Mouse (Mus musculus) C2C12 (cell line): Measurements from ENCODE around the gene Ncbp3. TPM values are rescaled to one million over a fixed set of nuclear protein-coding genes. Genes with fewer than 3 reads are reported as not detected.
A peak's percentile ranks its signal among the peaks of the same experiment; 100 is the strongest.

ENCODE experiments used
- H3K27me3 ChIP-seq: one replicate; pipeline ENCODE4 v1.6.1; 2011; ENCODE audit not compliant: control insufficient read depth, insufficient read depth, insufficient read length
- H3K36me3 ChIP-seq: one replicate; pipeline ENCODE4 v1.6.1; 2011; ENCODE audit not compliant: control insufficient read depth, insufficient read depth
- H3K4me3 ChIP-seq: one replicate; pipeline ENCODE4 v1.5.1; 2011; ENCODE audit warnings: mild to moderate bottlenecking, control low read depth; ENCODE audit not compliant: poor library complexity, insufficient read depth, severe bottlenecking
- H3K79me2 ChIP-seq: one replicate; pipeline ENCODE4 v1.6.1; 2011; ENCODE audit not compliant: control insufficient read depth, insufficient read depth
- H3K79me3 ChIP-seq: one replicate; pipeline ENCODE4 v1.6.1; 2011; ENCODE audit warnings: low read depth, control low read depth
- H3ac ChIP-seq: one replicate; pipeline ENCODE3; 2011; ENCODE audit warnings: low read depth; ENCODE audit not compliant: control insufficient read depth, insufficient read length
- CEBPB ChIP-seq: IDR thresholded peaks from one replicate; pipeline ENCODE4 v1.6.1; 2011; ENCODE audit warnings: low read depth, mild to moderate bottlenecking, control low read depth, moderate library complexity
- CTCF ChIP-seq: IDR thresholded peaks from one replicate; pipeline ENCODE4 v1.5.1; 2011; ENCODE audit not compliant: control insufficient read depth, insufficient read depth, insufficient read length
- FOSL1 ChIP-seq: IDR thresholded peaks from one replicate; pipeline ENCODE4 v1.8.0; 2011; ENCODE audit warnings: mild to moderate bottlenecking, low read length; ENCODE audit not compliant: poor library complexity, insufficient read depth, severe bottlenecking
- MAX ChIP-seq: IDR thresholded peaks from one replicate; pipeline ENCODE4 v1.6.1; 2011; ENCODE audit warnings: mild to moderate bottlenecking, control low read depth
- MYOD1 ChIP-seq: IDR thresholded peaks from one replicate; pipeline ENCODE4 v1.6.1; 2011; ENCODE audit warnings: low read depth; ENCODE audit not compliant: control insufficient read depth, insufficient read length
- MYOG ChIP-seq: IDR thresholded peaks from one replicate; pipeline ENCODE4 v1.6.1; 2011; ENCODE audit not compliant: control insufficient read depth, insufficient read length; ENCODE audit errors: extremely low read depth
- USF1 ChIP-seq: IDR thresholded peaks from one replicate; pipeline ENCODE4 v1.6.1; 2011; ENCODE audit warnings: low read depth, mild to moderate bottlenecking, control low read depth, moderate library complexity
- polyA plus RNA-seq: library from polyadenylated mRNA; unstranded; fragments of >200 nt; fragmentation: generic; extraction: Trizol; gene quantifications from one replicate; pipeline ENCODE4 v1.2.1, GENCODE M21; 2012; ENCODE audit warnings: missing spikeins

The Ncbp3 gene
- polyA plus RNA-seq, 1 experiment = 3.6 TPM

DNA sequence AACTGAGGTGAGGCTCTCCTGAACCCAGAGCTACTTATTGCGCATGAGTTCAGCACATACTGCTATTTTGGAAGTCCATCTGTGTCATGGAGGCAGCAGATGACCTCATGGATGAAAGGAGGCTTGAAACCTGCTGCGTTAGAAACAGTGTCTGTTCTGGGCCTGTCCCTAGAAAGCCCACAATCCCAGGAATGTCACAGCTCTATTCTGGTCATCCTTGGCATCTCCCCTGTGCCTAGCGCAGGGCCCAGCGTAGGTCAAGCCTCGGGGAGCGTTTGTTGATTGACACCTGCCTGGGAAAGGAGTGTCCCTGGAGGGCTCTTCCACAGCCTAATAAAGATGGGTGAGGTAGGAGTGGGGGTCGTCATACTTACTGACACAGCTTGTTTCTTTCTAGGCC is 11.5 kb upstream of the Ncbp3 start:
- H3K79me2 ChIP-seq = no peaks in the 10 kb centered on the region
- peaks cover 24% of the 10 kb centered on the region for H3K36me3 ChIP-seq
- H3K79me3 ChIP-seq = no peaks in the 10 kb centered on the region
- no peak overlapping the region for H3ac ChIP-seq
- no peaks in the 10 kb centered on the region for H3K27me3 ChIP-seq
- no peak for TF ChIP-seq USF1
- TF ChIP-seq MAX = no peak
- TF ChIP-seq MYOG = no peak
- no peak for TF ChIP-seq CEBPB
- no peak for TF ChIP-seq CTCF
- no peak for TF ChIP-seq FOSL1
- no peak for TF ChIP-seq MYOD1
- H3K4me3 ChIP-seq = no peak overlapping the region

DNA sequence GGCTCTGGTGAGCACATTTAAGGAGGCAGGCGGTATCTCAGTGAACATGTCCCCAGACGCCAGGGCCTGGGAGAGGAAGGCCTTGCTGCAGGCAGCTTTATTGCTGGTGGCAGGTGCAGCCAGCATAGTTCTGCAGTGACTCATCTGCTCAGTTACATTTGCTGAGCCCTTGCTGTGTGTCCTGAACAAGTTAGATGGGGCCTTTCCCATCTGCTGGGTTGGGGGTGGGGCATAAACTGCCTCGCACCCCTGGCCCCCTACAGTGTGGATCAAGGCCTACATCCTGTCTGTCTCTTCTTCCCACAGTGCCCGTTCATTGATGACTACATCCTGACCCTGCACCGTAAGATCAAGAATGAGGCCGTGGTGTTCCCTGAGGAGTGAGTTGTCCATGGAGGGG is 10.7 kb upstream of the Ncbp3 start:
- TF ChIP-seq MAX (peak; percentile 54), MYOD1 (peak; percentile 100), FOSL1 (peak; percentile 76), CEBPB (no peak)
- peaks cover 21% of the 10 kb centered on the region for H3K36me3 ChIP-seq
- no peaks in the 10 kb centered on the region for H3K27me3 ChIP-seq
- H3K4me3 ChIP-seq = no peak overlapping the region
- H3K79me2 ChIP-seq = no peaks in the 10 kb centered on the region
- no peak overlapping the region for H3ac ChIP-seq
- H3K79me3 ChIP-seq = no peaks in the 10 kb centered on the region

DNA sequence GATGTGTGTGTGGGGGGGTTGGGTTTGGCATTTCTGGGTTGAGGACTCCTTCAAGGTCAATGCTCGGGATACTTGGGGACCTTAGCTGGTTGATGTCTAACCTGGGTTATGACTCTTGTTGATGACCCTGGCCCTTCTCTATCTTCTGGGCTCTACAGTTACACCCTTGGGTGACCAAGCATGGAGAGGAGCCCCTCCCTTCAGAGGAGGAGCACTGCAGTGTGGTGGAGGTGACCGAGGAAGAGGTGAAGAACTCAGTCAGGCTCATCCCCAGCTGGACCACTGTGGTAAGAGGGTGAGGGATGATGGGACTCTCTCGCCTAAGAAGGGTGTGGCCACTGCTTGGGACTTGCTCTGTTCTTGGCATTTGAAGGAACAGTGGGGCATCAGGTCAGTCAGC is 9.9 kb upstream of the Ncbp3 start:
- H3K79me3 ChIP-seq = no peaks in the 10 kb centered on the region
- TF ChIP-seq MYOD1 (no peak), FOSL1 (no peak), USF1 (no peak), MYOG (no peak), CEBPB (no peak), MAX (no peak), CTCF (no peak)
- H3K36me3 ChIP-seq = peaks cover 21% of the 10 kb centered on the region
- H3K4me3 ChIP-seq = no peak overlapping the region
- no peaks in the 10 kb centered on the region for H3K79me2 ChIP-seq
- no peak overlapping the region for H3ac ChIP-seq
- no peaks in the 10 kb centered on the region for H3K27me3 ChIP-seq

DNA sequence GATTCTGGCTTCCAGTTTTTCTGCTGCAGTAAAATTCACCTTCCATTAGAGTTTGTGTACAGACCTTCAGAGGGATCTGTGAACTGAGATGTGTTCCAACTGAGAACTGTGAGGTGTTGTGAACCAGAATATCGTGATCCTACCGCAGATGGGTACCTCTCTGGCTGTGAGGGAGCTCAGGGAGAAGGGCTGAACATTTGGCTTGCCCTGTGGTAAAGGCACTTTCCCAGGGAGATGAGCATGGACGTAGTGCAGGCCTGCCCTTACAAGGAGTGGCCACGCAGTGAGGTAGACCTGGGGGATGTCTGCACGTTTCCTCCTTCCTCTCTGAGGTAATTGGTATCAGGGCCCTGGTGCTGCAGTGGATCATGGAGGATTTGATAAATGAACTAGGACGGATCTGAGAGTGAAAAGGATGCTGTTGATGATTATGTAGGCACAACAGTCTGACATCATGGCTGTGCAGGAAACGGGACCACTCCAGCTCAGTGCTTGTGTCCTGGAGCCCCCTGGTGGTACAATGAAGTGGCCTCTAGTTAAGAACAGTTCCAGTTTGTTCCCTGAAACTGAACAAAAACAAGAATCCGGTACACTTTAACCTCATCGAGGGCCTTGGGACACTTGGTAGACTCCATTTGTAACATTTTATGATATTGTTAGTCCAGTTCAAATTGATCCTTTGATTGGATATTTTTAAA is 8.3 kb upstream of the Ncbp3 start:
- Histone ChIP-seq H3K79me3 (no peaks in the 10 kb centered on the region), H3K4me3 (no peak overlapping the region), H3K36me3 (peaks cover 15% of the 10 kb centered on the region), H3ac (no peak overlapping the region), H3K27me3 (no peaks in the 10 kb centered on the region), H3K79me2 (no peaks in the 10 kb centered on the region)
- TF ChIP-seq CTCF (peak; percentile 68), MYOD1 (no peak)

DNA sequence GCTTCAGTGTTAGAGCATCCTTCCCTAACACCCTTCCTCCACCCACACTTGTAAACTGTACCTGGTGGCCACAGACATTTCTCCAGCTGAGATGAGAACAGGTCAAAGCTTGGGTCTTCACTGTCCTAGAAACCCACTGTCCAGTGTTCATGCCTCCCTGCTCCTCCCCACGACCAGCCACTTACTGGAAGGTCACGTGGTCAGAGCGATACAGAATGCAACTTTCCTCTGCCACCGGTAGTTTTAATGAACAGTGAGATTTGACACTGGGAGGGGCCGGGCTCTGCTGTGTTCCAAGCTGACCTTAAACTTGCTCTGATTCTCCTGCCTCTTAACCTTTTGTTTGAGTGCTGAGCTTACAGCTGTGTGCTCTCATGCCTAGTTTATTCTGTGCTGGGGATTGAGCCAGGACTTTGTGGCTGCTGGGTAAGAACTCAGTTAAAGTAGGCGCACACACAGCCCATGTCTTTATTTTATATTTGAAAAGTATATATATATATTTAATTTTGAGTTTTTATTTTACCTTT is 3.3 kb upstream of the Ncbp3 start:
- H3K79me3 ChIP-seq = peaks cover 7% of the 10 kb centered on the region
- TF ChIP-seq CTCF (no peak), USF1 (peak; percentile 76)

DNA sequence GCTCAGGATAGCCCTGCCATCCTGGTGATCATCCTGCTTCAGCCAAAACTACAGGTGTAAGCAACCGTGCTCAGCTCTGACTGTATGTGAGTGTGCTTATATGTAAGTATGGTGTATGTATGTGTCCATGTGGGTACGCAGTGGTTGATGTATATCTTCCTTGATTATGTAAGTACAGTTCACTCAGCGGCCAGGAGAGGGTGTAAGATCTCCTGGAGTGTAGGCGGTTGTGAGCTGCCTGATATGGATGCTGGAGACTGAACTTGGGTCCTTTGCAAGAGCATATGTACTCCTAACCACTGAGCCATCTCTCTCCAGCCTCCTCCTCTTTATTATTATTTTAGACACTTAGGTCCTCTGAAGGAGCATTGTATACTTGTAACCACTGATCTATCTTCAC is 2.8 kb upstream of the Ncbp3 start:
- no peaks in the 10 kb centered on the region for H3K27me3 ChIP-seq
- peaks cover 9% of the 10 kb centered on the region for H3K79me3 ChIP-seq
- TF ChIP-seq CEBPB (no peak), MYOG (no peak), CTCF (no peak), MYOD1 (no peak), FOSL1 (no peak), MAX (no peak), USF1 (no peak)
- H3K4me3 ChIP-seq = no peak overlapping the region
- peaks cover 21% of the 10 kb centered on the region for H3K79me2 ChIP-seq
- peaks cover 2% of the 10 kb centered on the region for H3K36me3 ChIP-seq
- H3ac ChIP-seq = no peak overlapping the region

More for the DNA sequence above, 3.3 kb upstream of the Ncbp3 start:
- H3K79me2 ChIP-seq = peaks cover 16% of the 10 kb centered on the region
- H3K27me3 ChIP-seq = no peaks in the 10 kb centered on the region
- H3ac ChIP-seq = no peak overlapping the region
- H3K4me3 ChIP-seq = no peak overlapping the region
- peaks cover under 1% of the 10 kb centered on the region for H3K36me3 ChIP-seq
